Comparison of ENCODE assay signal across 24 mouse cellular contexts in the genomic region with DNA sequence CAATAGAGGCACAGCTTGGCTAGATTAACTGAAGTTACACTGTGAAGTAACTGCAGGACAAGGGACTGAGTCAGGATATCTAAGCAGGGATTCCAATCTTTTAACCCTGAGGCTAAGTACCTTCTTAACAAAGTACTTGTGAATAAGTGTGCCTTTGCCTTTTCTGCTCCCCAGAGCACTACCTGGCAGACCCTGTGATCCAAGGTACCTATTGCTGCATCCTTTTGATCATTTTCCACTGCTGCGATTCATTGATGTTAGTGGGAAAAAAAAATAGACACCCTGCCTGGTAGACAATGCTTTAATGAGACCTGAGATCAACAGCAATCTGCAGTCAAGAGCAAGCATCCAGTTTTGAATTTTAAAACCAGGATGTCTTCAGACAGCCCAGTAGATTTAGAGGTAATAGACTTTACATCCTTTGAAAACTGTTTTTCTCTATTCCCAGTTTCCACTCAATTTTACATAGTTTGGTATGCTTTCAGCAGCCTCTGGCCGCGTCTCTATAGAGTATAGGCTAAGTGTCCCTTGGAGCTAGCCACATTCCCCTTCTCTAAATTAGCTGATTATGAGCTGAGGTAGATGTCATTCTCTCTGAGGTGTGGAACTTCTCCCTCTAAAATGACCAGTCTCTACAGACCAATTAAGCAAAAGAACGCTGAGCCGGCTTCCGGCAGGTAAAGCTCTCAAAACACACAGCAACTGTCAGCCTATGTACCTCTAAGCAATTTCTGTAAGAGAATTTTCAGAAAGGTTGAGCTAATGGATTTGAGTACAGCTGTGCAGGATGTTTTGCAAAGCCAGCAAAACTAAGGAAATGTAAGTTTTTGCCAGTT.
DNase-seq lines count a peak whose midpoint lies in the region; ATAC-seq and TF ChIP-seq lines count a peak whose summit lies in the region.
"Had no signal": no experiment of that assay in that cellular context is flagged by ENCODE, and none has a peak within 500 bp of the region (broad histone marks: within the 10 kb centered on the region; RNA-seq: fewer than 3 reads in every experiment).

No protein-coding gene starts in this region.

- H3K4me2 ChIP-seq in embryonic facial prominence, embryonic 12.5 days (replicated peaks), result no peak overlapping the region
- 0 out of 2 replicates have a peak overlapping the region, but pooled peaks have one; percentile 27 for H3K4me2 ChIP-seq in lung, embryonic 16.5 days (ENCODE audit: low read depth, low read length)
- H3K4me2 ChIP-seq in limb, embryonic 14.5 days (replicated peaks; ENCODE audit: low read depth, low read length, severe bottlenecking), result 0 out of 2 replicates have a peak overlapping the region, but pooled peaks have one; percentile 1
- peak overlapping the region; percentile 30; the same call in 1 of the 2 replicates for H3K4me2 ChIP-seq in stomach, embryonic 16.5 days (ENCODE audit: low read depth, low read length)
- H3K4me2 ChIP-seq: forebrain, embryonic 13.5 days; heart, embryonic 15.5 days; liver, embryonic 13.5 days; neural tube, embryonic 15.5 days had no signal

- no peak overlapping the region for H3K27ac ChIP-seq in embryonic facial prominence, embryonic 12.5 days
- H3K27ac ChIP-seq in embryonic facial prominence, embryonic 10.5 days (replicated peaks), result no peak overlapping the region
- no peak overlapping the region for H3K27ac ChIP-seq in lung, embryonic 16.5 days (ENCODE audit: low read length)
- H3K27ac ChIP-seq in limb, embryonic 14.5 days (replicated peaks; ENCODE audit: low read depth, low read length), result no peak overlapping the region; the same call in 1 of the 2 replicates
- H3K27ac ChIP-seq in stomach, embryonic 16.5 days (ENCODE audit: low read length), result peak overlapping the region; percentile 43
- no peak overlapping the region for H3K27ac ChIP-seq in hindbrain, embryonic 10.5 days
- H3K27ac ChIP-seq: forebrain, embryonic 13.5 days; heart, adult 2 months; heart, embryonic 15.5 days; liver, embryonic 13.5 days; neural tube, embryonic 15.5 days had no signal

- ATAC-seq in embryonic facial prominence, embryonic 12.5 days (ENCODE audit: insufficient number of reproducible peaks, insufficient read depth, low FRiP score, low TSS enrichment), result peak; percentile 52; the same call in 1 of the 2 replicates
- ATAC-seq in lung, embryonic 16.5 days (ENCODE audit: low read depth), result 0 out of 2 replicates have a peak, but pooled peaks have one; percentile 12
- peak; percentile 86 for ATAC-seq in limb, embryonic 14.5 days (ENCODE audit: low FRiP score, low read depth)
- no peak for ATAC-seq in stomach, embryonic 16.5 days (ENCODE audit: insufficient read depth, low FRiP score)
- ATAC-seq: CD4-positive, CD25-positive, alpha-beta regulatory T cell, adult 4 months; forebrain, embryonic 13.5 days; hindbrain, embryonic 16.5 days; Patski had no signal

- H3K4me1 ChIP-seq in embryonic facial prominence, embryonic 12.5 days, result no peaks in the 10 kb centered on the region
- H3K4me1 ChIP-seq in embryonic facial prominence, embryonic 10.5 days, result peaks cover 7% of the 10 kb centered on the region; the same call in 1 of the 2 replicates
- H3K4me1 ChIP-seq in lung, embryonic 16.5 days (replicated peaks; ENCODE audit: control insufficient read depth, insufficient read depth, low read length), result no peaks in the 10 kb centered on the region
- H3K4me1 ChIP-seq in lung, adult 2 months (ENCODE audit: control insufficient read depth, insufficient read depth, low read length), result no peaks in the 10 kb centered on the region
- no peaks in the 10 kb centered on the region for H3K4me1 ChIP-seq in limb, embryonic 14.5 days (ENCODE audit: control insufficient read depth, insufficient read depth, low read length)
- H3K4me1 ChIP-seq in stomach, embryonic 16.5 days (ENCODE audit: control insufficient read depth, insufficient read depth, low read length), result 0 out of 2 replicates have a peak, but pooled peaks cover 4% of the 10 kb centered on the region
- H3K4me1 ChIP-seq in hindbrain, embryonic 10.5 days (replicated peaks), result no peaks in the 10 kb centered on the region
- H3K4me1 ChIP-seq: forebrain, embryonic 13.5 days; heart, embryonic 15.5 days; liver, embryonic 13.5 days; neural tube, embryonic 15.5 days had no signal

- no peak for TF ChIP-seq CTCF in lung, adult 2 months (IDR thresholded peaks at IDR 0.05; ENCODE audit: insufficient read depth, low read length)

- H3K36me3 ChIP-seq in embryonic facial prominence, embryonic 12.5 days, result no peaks in the 10 kb centered on the region
- no peaks in the 10 kb centered on the region for H3K36me3 ChIP-seq in embryonic facial prominence, embryonic 10.5 days (replicated peaks)
- H3K36me3 ChIP-seq in lung, embryonic 16.5 days (ENCODE audit: control insufficient read depth, insufficient read depth, low read length), result no peaks in the 10 kb centered on the region
- H3K36me3 ChIP-seq in limb, embryonic 14.5 days (ENCODE audit: control insufficient read depth, insufficient read depth, low read length), result no peaks in the 10 kb centered on the region
- no peaks in the 10 kb centered on the region for H3K36me3 ChIP-seq in stomach, embryonic 16.5 days (ENCODE audit: control insufficient read depth, insufficient read depth, low read length)
- no peaks in the 10 kb centered on the region for H3K36me3 ChIP-seq in hindbrain, embryonic 10.5 days
- H3K36me3 ChIP-seq: heart, embryonic 15.5 days; liver, embryonic 13.5 days; neural tube, embryonic 15.5 days had no signal

- H3K27me3 ChIP-seq in embryonic facial prominence, embryonic 12.5 days, result no peaks in the 10 kb centered on the region
- H3K27me3 ChIP-seq in embryonic facial prominence, embryonic 10.5 days (replicated peaks; ENCODE audit: low read depth, poor library complexity, severe bottlenecking), result no peaks in the 10 kb centered on the region
- no peaks in the 10 kb centered on the region for H3K27me3 ChIP-seq in lung, embryonic 16.5 days (ENCODE audit: control insufficient read depth, insufficient read depth, low read depth, low read length)
- no peaks in the 10 kb centered on the region for H3K27me3 ChIP-seq in limb, embryonic 14.5 days (ENCODE audit: control insufficient read depth, insufficient read depth, low read length)
- no peaks in the 10 kb centered on the region for H3K27me3 ChIP-seq in stomach, embryonic 16.5 days (ENCODE audit: control insufficient read depth, insufficient read depth, low read length)
- no peaks in the 10 kb centered on the region for H3K27me3 ChIP-seq in hindbrain, embryonic 10.5 days (ENCODE audit: insufficient read depth, poor library complexity, severe bottlenecking)
- H3K27me3 ChIP-seq: forebrain, embryonic 13.5 days; heart, embryonic 15.5 days; liver, embryonic 13.5 days; neural tube, embryonic 15.5 days; Patski had no signal

- WGBS in embryonic facial prominence, embryonic 12.5 days, result 62% methylated on average over 6 of the region's 6 CpGs
- 78% methylated on average over 6 of the region's 6 CpGs for WGBS in embryonic facial prominence, embryonic 10.5 days
- WGBS in lung, embryonic 16.5 days, result 52% methylated on average over 6 of the region's 6 CpGs
- WGBS in lung, adult 2 months, result 62% methylated on average over 6 of the region's 6 CpGs
- 63% methylated on average over 6 of the region's 6 CpGs for WGBS in limb, embryonic 14.5 days
- 59% methylated on average over 6 of the region's 6 CpGs for WGBS in stomach, embryonic 16.5 days
- WGBS in hindbrain, embryonic 10.5 days, result 88% methylated on average over 6 of the region's 6 CpGs

- no peak for TF ChIP-seq POLR2A in lung, adult 2 months (IDR thresholded peaks at IDR 0.05; ENCODE audit: borderline replicate concordance, extremely low read depth, low read depth, low read length)
- TF ChIP-seq POLR2A in limb, embryonic 14.5 days (IDR thresholded peaks at IDR 0.05; ENCODE audit: borderline replicate concordance, extremely low read depth, insufficient read depth, insufficient read length), result no peak

- no peak overlapping the region for H3K4me3 ChIP-seq in embryonic facial prominence, embryonic 12.5 days
- H3K4me3 ChIP-seq in embryonic facial prominence, embryonic 10.5 days, result no peak overlapping the region
- no peak overlapping the region; the same call in 1 of the 2 replicates for H3K4me3 ChIP-seq in lung, embryonic 16.5 days (ENCODE audit: low read length)
- no peak overlapping the region for H3K4me3 ChIP-seq in lung, adult 2 months (replicated peaks; ENCODE audit: extremely low read depth, low read depth, low read length)
- no peak overlapping the region for H3K4me3 ChIP-seq in limb, embryonic 14.5 days (replicated peaks; ENCODE audit: low read length)
- no peak overlapping the region for H3K4me3 ChIP-seq in stomach, embryonic 16.5 days (replicated peaks; ENCODE audit: low read length)
- H3K4me3 ChIP-seq in hindbrain, embryonic 10.5 days, result no peak overlapping the region
- H3K4me3 ChIP-seq: forebrain, embryonic 13.5 days; heart, adult 2 months; heart, embryonic 15.5 days; liver, embryonic 13.5 days; neural tube, embryonic 15.5 days had no signal

- no peak for DNase-seq in embryonic facial prominence, embryonic 10.5 days (ENCODE audit: low spot score)
- DNase-seq in lung, adult 2 months, result no peak
- peak; percentile 55 for DNase-seq in limb, embryonic 14.5 days (ENCODE audit: low spot score)
- no peak for DNase-seq in spleen, postnatal 10 days (ENCODE audit: low spot score in 2 of 2)
- no peak for DNase-seq in hindbrain, embryonic 10.5 days (ENCODE audit: low spot score)
- DNase-seq: adrenal gland, adult 8-10 months; cerebellum, adult 9-11 months; heart, adult 2 months; heart, postnatal 4 days; kidney, adult 8-10 months; kidney, postnatal 36 days; layer of hippocampus, adult 9-11 months; liver, embryonic 13.5 days; right cerebral cortex, postnatal 25 days; thymus, postnatal 25 days had no signal

- H3K9me3 ChIP-seq in embryonic facial prominence, embryonic 12.5 days, result no peaks in the 10 kb centered on the region
- H3K9me3 ChIP-seq in embryonic facial prominence, embryonic 10.5 days, result no peaks in the 10 kb centered on the region
- H3K9me3 ChIP-seq in lung, embryonic 16.5 days (ENCODE audit: control insufficient read depth, low read length), result no peaks in the 10 kb centered on the region
- H3K9me3 ChIP-seq in limb, embryonic 14.5 days (ENCODE audit: control insufficient read depth, low read length), result no peaks in the 10 kb centered on the region
- H3K9me3 ChIP-seq in stomach, embryonic 16.5 days (replicated peaks; ENCODE audit: control insufficient read depth, low read length), result no peaks in the 10 kb centered on the region
- H3K9me3 ChIP-seq in hindbrain, embryonic 10.5 days, result no peaks in the 10 kb centered on the region
- H3K9me3 ChIP-seq: forebrain, embryonic 13.5 days; heart, embryonic 15.5 days; liver, embryonic 13.5 days; neural tube, embryonic 15.5 days had no signal

- H3K9ac ChIP-seq in embryonic facial prominence, embryonic 12.5 days, result no peak overlapping the region
- H3K9ac ChIP-seq in lung, embryonic 16.5 days (ENCODE audit: low read length), result no peak overlapping the region
- no peak overlapping the region for H3K9ac ChIP-seq in limb, embryonic 14.5 days (ENCODE audit: low read depth, low read length, severe bottlenecking)
- no peak overlapping the region for H3K9ac ChIP-seq in stomach, embryonic 16.5 days (ENCODE audit: low read length)
- H3K9ac ChIP-seq: forebrain, embryonic 13.5 days; heart, embryonic 15.5 days; liver, embryonic 13.5 days; neural tube, embryonic 15.5 days had no signal
